Mouse (Mus musculus) urinary bladder, postnatal 25 days (tissue): ENCODE measurements around the gene Camkmt.

Experiments
- DNase-seq: peaks from one replicate; pipeline ENCODE4 v3.0.0; 2022; ENCODE audit warnings: low spot score

The Camkmt gene

DNA sequence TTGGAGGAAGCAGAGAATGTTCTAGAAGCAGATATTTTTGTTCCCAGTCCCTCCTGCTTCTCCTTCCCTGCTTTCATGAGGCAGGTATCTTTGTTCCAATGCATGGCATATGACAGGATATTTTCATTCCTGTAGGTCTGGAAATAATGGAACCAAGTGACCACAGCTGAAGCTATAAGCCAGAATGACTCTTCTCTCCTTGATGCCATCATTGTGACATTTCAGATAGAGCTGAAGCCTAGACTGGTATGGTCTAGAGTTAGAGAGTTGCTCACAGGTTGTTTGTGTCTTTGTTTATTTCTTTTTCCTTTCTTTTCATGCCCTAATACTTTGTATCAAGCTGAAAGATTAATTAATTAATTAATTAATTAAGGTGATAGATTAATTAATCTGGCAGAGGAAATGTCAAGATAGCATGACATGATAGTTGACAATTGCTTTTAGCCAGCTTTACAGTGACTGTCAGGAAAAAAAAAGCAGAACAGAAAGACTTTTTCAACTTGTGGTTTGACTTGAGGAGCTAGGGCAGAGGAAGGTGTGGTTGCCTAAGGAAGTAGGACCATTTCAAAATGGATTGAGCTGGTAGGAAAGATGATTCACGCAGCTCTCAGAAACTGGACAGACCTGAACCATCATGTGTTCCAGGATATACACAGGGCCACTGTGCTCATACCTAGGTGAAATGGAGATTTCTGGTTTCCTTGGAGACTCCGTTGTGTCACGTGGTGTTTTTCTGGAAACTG lies 404.8 kb downstream of the Camkmt start:
- DNase-seq, result no peak

GRCm38 (mm10) chr17:85495871-85496270 lies 405.5 kb downstream of the Camkmt start:
- DNase-seq, result no peak

DNA sequence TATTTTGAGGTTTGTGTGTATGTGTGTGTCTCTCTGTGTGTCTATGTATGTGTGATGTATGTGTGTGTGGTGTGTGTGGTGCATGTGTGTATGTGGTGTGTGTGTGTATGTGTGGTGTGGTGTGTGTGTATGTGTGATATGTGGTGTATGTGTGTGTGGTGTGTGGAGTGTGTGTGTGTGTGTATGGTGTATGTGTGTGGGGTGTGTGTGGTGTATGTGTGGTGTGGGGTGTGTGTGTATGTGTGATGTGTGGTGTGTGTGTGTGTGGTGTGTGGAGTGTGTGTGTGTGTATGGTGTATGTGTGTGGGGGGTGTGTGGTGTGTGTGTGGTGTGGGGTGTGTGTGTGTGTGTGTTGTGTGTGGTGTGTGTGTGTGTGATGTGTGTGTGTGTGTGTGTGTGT lies 414.5 kb downstream of the Camkmt start:
- no peak for DNase-seq

DNA sequence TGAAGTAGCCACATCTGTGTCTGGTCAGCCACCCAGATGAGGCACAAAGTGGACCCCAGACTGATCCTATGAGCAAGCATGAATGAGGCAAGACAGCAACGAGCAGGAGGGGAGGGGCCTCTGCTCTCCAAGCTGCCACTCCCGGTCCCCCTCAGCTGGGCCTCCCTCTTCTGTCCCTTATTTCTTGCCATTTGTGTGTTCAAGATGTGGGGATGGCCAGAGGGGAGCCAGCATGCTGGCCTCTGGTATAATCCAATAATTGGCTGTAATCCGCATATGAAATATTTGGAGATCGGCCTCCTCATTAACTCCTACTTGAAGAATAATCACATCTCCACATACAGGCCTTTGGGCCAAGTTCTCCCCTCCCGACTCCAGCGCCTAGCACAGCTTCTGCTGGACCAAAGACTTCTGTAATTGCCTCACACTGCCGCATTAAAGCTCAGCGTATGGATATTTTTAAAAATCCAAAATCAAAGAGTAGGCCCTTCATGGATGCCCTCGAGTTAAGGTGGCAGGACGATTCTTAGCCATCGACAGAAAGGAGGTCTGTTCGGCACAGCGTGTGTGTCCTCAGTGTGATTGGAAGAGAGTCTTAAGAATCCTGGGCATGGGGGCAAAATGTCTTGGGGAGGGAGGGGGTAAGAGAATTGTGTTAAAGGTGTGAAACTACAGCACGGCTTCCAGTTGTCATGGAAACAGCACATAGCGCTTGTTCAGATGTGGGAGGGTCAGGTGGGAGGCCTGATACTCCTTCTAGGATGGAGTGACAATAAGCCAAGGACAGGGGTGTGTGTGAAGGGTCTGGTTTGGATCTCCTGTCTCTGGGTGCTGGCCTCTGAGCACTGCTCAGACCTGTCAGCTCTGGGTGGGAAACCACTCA lies 416.1 kb downstream of the Camkmt start:
- DNase-seq, result no peak

DNA sequence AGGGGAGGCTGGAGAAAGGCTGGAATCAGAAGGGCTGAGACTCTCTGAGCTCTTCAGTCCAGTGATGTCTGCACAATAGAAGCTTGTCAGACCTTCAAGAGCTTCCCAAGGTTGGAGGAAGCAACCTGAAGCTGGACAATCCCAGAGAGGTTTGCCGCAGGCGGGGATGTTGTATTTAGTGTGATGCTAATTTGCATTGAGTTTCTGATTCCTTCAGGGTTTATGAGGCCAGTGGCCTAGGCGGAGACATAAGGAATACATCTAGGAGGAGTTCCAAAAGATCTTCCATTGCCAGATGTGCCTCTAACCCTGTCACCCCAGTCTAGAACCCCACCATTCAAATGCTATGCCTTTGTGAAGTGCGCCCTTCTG lies 416.7 kb downstream of the Camkmt start:
- no peak for DNase-seq
